Mouse (Mus musculus) embryo, embryonic 9.5 days (tissue): ENCODE results near the gene Snx9.

Experiments
- DNase-seq: peaks from one replicate; pipeline ENCODE4 v3.0.0-alpha.2; 2017; ENCODE audit errors: extremely low spot score

The Snx9 gene

GRCm38 (mm10) chr17:5806823-5807222 lies 34.3 kb upstream of the Snx9 start:
- no peak for DNase-seq

DNA sequence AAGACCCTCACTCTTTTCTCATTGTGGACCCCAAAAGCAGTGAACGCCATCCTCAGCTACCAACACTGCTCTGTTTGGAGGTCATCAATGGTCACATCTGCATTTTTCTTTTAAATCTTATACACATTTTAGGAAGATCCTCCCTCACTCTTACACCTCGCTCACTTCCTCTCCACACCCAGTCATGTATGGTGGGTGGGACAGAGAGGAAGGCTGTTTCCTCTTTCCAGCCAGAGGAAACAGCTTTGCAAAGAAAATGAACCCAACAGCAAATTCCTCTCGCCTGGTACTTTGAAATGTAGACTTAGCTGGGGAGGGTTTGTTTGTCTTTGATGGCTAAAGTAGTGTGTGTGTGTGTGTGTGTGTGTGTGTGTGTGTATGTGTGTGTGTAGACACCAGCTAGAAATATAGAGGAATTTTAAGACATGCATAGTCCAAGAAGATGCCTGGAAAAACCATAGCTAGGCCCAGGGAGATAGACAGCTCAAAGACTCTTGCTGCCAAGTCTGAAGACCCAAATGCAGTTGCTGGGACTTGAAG lies 33.2 kb upstream of the Snx9 start:
- no peak for DNase-seq

DNA sequence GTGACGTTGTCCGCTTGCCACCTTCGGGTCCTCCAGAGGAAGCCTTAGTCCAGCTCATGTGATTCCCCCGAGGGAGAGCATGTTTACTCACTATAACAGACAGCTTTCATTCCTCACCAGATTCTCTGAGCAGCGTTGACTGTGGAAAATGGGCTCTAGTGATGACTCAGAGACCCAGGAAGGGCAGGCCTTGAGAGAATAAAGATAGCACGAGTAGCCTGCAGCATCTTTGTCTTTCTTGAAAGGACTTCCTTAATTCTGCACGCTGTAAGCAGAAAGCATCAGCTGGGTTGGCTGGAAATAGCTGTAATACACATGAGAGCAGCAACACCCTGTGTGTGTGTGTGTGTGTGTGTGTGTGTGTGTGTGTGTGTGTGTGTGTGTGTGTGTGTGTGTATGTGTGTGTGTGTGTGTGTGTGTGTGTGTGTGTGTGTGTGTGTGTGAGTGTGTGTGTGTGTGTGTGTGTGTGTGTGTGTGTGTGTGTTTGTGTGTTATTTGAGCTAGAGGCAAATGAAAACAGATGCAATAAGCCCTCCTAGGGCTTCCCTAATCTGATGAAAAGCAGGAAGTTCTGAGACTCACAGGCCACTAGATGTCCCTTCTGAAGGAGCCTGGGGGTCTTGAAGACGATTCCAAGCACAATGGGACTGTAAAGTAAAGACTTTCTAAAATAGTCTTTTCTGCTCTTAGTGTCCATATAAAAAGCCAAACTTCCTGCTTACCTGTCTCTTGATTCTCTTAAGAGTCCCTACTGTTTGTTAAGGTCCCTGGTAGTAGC lies 27.1 kb upstream of the Snx9 start:
- peak; percentile 9 for DNase-seq

- DNase-seq: no peak
Observed at GRCm38 (mm10) chr17:5814641-5814920, 26.5 kb upstream of the Snx9 start.

- no peak for DNase-seq
Observed at GRCm38 (mm10) chr17:5817871-5818270, 23.3 kb upstream of the Snx9 start.

DNA sequence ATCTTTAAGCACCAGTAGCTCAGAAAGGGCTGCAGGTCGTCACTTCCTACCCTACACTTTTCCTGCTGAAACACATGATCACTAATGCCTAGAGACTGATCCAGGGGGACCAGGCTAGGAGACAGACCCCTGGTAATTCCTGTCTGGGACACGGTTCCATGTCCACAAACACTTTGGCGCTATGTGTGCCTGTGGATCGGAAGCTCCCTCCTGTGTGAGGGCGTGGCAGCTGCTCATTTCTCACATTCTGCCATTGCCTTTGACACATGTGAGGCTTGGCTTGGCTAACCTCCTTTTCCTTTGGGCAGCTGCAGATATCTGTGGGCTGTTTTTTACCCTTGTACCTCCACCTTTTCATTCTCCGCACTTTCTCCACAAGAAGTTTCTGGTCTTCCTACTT lies 22.0 kb upstream of the Snx9 start:
- DNase-seq: no peak

GRCm38 (mm10) chr17:5819799-5820201 lies 21.3 kb upstream of the Snx9 start:
- no peak for DNase-seq

GRCm38 (mm10) chr17:5822541-5822940 lies 18.6 kb upstream of the Snx9 start:
- DNase-seq: no peak

GRCm38 (mm10) chr17:5823032-5823431 lies 18.1 kb upstream of the Snx9 start:
- no peak for DNase-seq

DNA sequence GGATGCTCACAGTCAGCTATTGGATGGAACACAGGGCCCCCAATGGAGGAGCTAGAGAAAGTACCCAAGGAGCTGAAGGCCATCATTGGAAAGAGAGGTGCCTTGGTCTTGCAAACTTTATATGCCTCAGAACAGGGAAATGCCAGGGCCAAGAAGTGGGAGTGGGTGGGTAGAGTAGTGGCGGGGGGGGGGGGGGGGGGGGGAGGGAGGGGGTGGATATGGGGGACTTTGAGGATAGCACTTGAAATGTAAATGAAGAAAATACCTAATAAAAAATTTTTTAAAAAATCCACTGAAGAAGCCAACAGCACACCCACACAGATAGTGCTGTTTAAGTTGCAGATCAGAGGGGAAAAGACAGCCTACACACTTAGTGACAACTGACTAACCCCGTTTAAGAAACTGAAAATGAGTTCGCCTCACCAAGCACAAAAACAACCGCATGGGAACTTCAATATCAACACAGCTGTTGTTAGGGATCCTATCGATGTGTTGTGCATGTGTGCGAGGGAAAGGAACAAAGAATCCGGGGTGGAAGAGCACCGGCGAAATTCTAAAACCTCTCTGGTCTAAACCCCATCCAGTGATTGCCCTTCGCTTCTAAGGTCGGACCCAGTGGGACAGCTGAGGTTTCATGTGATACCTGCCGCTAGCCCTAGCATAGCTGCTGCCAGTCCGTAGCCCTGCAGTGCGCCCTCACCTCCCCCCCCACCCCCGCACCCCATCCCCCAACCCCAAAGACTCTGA lies 13.1 kb upstream of the Snx9 start:
- peak; percentile 54 for DNase-seq

- DNase-seq: no peak
Observed at GRCm38 (mm10) chr17:5828583-5828836, 12.6 kb upstream of the Snx9 start.

DNA sequence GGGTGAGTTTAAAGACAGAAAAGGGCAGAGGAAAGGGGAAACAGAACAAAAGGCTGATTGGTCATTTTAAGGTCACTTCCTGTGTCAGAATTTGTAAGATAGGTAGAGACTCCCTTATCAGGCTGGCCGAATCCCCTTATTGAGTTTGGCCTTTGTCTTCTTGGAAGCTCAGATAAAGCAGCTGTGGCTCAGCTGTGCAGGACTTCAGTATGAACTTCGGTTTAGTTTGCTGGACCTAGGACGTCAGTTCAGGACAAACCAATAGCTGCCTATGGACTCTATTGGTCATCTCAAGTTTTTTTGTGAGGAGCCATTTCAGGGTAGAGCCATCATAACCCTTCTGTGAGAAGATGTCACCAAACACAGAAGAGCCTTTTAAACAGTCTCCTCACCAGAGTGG lies 12.2 kb upstream of the Snx9 start:
- DNase-seq: no peak

GRCm38 (mm10) chr17:5829930-5830329 lies 11.2 kb upstream of the Snx9 start:
- no peak for DNase-seq

GRCm38 (mm10) chr17:5830382-5830781 lies 10.7 kb upstream of the Snx9 start:
- no peak for DNase-seq

DNA sequence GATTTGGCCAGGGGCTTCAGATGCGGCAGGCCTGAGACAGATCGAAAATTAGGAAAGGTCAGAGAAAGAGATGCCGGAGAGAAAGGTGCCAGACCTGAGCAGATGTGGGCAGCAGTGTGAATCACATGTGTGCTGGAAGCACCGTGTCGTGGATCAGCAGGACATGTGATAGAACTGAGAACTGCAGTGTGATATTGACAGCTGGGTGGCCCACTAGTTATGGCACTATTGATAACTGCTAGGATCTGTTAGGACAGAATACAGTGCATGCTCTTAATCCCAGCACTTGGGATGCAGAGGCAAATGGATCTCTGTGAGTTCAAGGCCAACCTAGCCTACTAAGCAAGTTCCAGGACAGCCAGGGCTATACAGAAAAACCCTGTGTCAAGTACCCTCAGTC lies 10.3 kb upstream of the Snx9 start:
- DNase-seq: no peak

- no peak for DNase-seq
Observed at GRCm38 (mm10) chr17:5831257-5831806, 9.8 kb upstream of the Snx9 start.

DNA sequence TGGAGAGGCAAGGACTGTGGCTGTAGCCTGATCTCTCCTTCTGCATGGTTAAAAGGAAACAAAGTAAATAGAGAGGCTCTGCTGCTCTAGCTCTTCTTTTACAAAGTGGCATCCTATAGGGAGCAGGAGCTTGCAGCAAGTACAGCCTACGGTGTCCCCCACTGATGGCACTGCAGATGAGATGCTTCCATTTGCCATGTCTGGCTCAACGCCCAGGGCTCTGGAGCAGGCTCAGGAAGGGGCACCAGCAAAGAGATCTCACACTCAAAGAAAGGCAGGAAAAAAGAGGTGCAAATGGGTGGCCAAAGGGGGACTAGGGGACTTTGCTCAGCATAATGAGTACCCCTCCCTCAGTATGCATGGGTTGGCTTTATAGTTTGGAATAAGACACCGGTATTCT lies 7.0 kb upstream of the Snx9 start:
- no peak for DNase-seq

DNA sequence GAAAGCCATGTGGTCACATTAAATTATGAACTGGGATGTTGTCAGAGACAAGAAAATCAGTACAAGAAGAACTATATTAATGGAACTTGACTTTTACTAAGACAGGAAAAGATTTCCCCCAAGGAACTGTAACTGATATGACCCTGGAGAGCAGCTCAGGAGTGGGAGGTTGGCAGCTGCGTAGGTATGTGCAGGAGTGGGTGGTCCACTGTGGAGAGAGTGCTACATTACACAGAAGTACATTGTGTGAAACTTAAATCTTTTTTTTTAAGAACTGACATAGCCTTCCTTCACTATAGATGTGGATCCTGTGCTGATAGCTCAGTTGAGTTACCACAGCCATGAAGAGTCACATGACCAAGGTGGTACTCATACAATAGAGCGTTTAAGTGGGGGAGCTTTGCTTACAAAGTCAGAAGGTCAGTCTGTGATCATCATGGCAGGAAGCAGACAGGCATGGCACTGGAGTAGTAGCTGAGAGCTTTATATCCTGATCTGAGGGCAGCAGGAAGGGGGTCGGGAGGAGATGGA lies 6.3 kb upstream of the Snx9 start:
- no peak for DNase-seq

GRCm38 (mm10) chr17:5839549-5840240 lies 1.4 kb upstream of the Snx9 start:
- no peak for DNase-seq

DNA sequence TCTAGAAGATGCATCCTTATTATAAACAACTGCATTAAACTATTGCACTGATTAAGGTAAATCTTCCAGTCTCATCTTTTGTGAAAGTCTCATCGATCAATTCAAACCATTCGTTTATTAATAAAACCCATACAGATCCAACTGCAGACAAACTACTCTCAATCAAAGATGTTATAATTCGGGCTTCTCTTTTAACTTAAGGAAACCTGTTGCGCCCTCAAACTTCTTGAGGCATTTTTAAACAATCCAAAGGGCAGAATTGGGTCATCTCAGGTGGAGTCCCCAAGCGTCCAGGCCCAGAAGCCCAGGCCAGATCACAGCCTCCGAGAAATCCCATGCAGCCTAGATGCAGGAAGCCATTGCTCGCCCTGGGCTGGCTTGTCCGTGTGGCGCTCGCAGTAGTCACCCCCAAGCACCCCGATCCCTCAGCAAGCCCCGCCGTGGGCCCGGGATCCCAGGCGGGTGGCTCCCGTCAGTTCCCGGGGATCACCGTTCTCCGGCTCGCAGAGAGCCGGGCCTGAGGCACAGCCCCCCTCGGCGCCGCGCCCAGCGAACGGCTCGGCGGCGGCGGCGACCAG lies 490 bp upstream of the Snx9 start:
- peak; percentile 75 for DNase-seq

GRCm38 (mm10) chr17:5841943-5842273 lies 779 bp downstream of the Snx9 start:
- no peak for DNase-seq

DNA sequence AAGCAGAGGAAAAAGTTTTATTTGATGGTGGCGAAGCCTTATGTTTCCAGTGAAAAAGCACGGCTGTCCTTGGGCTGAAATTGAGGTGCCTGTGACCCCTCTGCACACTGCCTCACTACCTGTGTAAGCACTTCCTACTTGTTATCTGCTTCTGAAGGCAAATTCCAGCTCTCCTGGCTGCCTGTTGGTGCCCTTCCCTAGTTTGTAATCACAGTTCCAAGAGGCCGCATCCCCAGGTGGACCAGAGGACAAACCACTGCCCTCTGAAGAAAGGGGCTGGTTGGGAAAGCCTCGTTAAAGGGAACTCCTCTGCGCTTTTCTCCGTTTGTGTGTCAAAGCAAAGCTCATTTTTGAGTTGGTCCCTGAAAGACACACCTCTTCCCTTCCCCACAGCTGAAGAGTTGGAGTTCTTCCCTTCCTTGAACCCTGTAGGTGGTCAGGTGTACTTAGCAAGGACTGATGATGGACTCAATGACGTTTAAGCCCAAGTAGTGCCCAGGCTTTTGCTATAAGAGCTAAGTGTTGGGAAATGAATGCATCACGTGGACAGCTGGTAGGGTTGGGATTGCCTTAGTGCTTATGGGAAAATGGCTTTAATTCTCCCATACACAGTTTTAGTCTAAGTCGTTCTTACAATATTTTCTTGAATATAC lies 2.0 kb downstream of the Snx9 start:
- no peak for DNase-seq
